In genomic region chr17:72924295-72924694, GRCm38 (mm10) we compare ENCODE assay signal across 10 mouse cellular contexts. TPM values are rescaled to one million over a fixed set of nuclear protein-coding genes. Genes with fewer than 3 reads are reported as not detected.
DNase-seq lines count a peak whose midpoint lies in the region; ATAC-seq lines count a peak whose summit lies in the region.
"Had no signal": no experiment of that assay in that cellular context is flagged by ENCODE, and none has a peak within 500 bp of the region (broad histone marks: within the 10 kb centered on the region; RNA-seq: fewer than 3 reads in every experiment).

No protein-coding gene starts in this region.

- H3K9me3 ChIP-seq in hindbrain, embryonic 13.5 days, result no peaks in the 10 kb centered on the region
- no peaks in the 10 kb centered on the region for H3K9me3 ChIP-seq in hindbrain, embryonic 11.5 days (ENCODE audit: control insufficient read depth, low read length)
- H3K9me3 ChIP-seq in neural tube, embryonic 13.5 days, result no peaks in the 10 kb centered on the region
- H3K9me3 ChIP-seq: limb, embryonic 12.5 days had no signal

- 66% methylated on average over 8 of the region's 8 CpGs for WGBS in hindbrain, embryonic 13.5 days
- 84% methylated on average over 8 of the region's 8 CpGs for WGBS in hindbrain, embryonic 11.5 days
- 40% methylated on average over 8 of the region's 8 CpGs for WGBS in neural tube, embryonic 13.5 days

- no peak overlapping the region for H3K4me3 ChIP-seq in hindbrain, embryonic 13.5 days
- no peak overlapping the region for H3K4me3 ChIP-seq in hindbrain, embryonic 11.5 days (ENCODE audit: low read depth, low read length)
- H3K4me3 ChIP-seq in neural tube, embryonic 13.5 days, result no peak overlapping the region
- H3K4me3 ChIP-seq: limb, embryonic 12.5 days had no signal

- peak overlapping the region; percentile 88 for H3K27ac ChIP-seq in hindbrain, embryonic 13.5 days
- no peak overlapping the region for H3K27ac ChIP-seq in hindbrain, embryonic 11.5 days (ENCODE audit: low read depth, low read length)
- peak overlapping the region; percentile 84; the same call in 1 of the 2 replicates for H3K27ac ChIP-seq in neural tube, embryonic 13.5 days (replicated peaks)
- H3K27ac ChIP-seq: limb, embryonic 12.5 days had no signal

- no peaks in the 10 kb centered on the region for H3K27me3 ChIP-seq in hindbrain, embryonic 13.5 days
- H3K27me3 ChIP-seq in hindbrain, embryonic 11.5 days (ENCODE audit: control insufficient read depth, insufficient read depth, low read length), result no peaks in the 10 kb centered on the region
- no peaks in the 10 kb centered on the region for H3K27me3 ChIP-seq in neural tube, embryonic 13.5 days
- H3K27me3 ChIP-seq: limb, embryonic 12.5 days had no signal

- peaks cover 88% of the 10 kb centered on the region for H3K4me1 ChIP-seq in hindbrain, embryonic 13.5 days (replicated peaks)
- H3K4me1 ChIP-seq in hindbrain, embryonic 11.5 days (replicated peaks; ENCODE audit: control insufficient read depth, insufficient read depth, low read length), result peaks cover 9% of the 10 kb centered on the region
- H3K4me1 ChIP-seq in neural tube, embryonic 13.5 days (replicated peaks), result peaks cover 91% of the 10 kb centered on the region

- DNase-seq in hindbrain, embryonic 11.5 days (ENCODE audit: low spot score), result no peak
- DNase-seq in neural tube, embryonic 10.5 days (ENCODE audit: extremely low spot score, low spot score), result no peak
- DNase-seq in layer of hippocampus, postnatal 36 days, result peak; percentile 14 to 21
- peak; percentile 27 for DNase-seq in testis, postnatal 10 days (ENCODE audit: low spot score)
- no peak for DNase-seq in urinary bladder, postnatal 10 days (ENCODE audit: low spot score)
- no peak for DNase-seq in gastrocnemius, postnatal 4 days (ENCODE audit: low spot score in 2 of 2)
- DNase-seq: cerebellum, adult 9-11 months had no signal

- peaks cover 52% of the 10 kb centered on the region for H3K36me3 ChIP-seq in hindbrain, embryonic 13.5 days
- H3K36me3 ChIP-seq in hindbrain, embryonic 11.5 days (ENCODE audit: control insufficient read depth, insufficient read depth, low read length), result no peaks in the 10 kb centered on the region
- H3K36me3 ChIP-seq in neural tube, embryonic 13.5 days, result peaks cover 61% of the 10 kb centered on the region

- 0 out of 2 replicates have a peak overlapping the region, but pooled peaks have one; percentile 40 for H3K4me2 ChIP-seq in hindbrain, embryonic 13.5 days
- no peak overlapping the region for H3K4me2 ChIP-seq in hindbrain, embryonic 11.5 days (replicated peaks; ENCODE audit: low read depth, low read length)
- H3K4me2 ChIP-seq in neural tube, embryonic 13.5 days, result peak overlapping the region; percentile 25; the same call in 1 of the 2 replicates
- H3K4me2 ChIP-seq: limb, embryonic 12.5 days had no signal

- H3K9ac ChIP-seq in hindbrain, embryonic 13.5 days, result no peak overlapping the region
- no peak overlapping the region for H3K9ac ChIP-seq in hindbrain, embryonic 11.5 days (ENCODE audit: low read depth, low read length)
- no peak overlapping the region for H3K9ac ChIP-seq in neural tube, embryonic 13.5 days
- H3K9ac ChIP-seq: limb, embryonic 12.5 days had no signal

- no peak for ATAC-seq in hindbrain, embryonic 13.5 days (ENCODE audit: low FRiP score)
- ATAC-seq in hindbrain, embryonic 11.5 days (ENCODE audit: low FRiP score), result no peak
- no peak for ATAC-seq in neural tube, embryonic 13.5 days (ENCODE audit: low read depth)

RNA-seq across cellular contexts. Expression of gene Lbh, which starts 6.2 kb away (rescaled TPM):
- 7.0 and 8.5 TPM in 2 replicates for polyA plus RNA-seq in hindbrain, embryonic 13.5 days (2015; fragmentation: Nextera tagmentation; extraction: Ambion mirVana)
- 7.0 and 8.6 TPM in 2 replicates for polyA plus RNA-seq in hindbrain, embryonic 11.5 days (2014; fragmentation: Nextera tagmentation; extraction: Ambion mirVana)
- 6.3 and 7.5 TPM in 2 replicates for polyA plus RNA-seq in neural tube, embryonic 13.5 days (2015; fragmentation: Nextera tagmentation; extraction: Ambion mirVana)
- total RNA-seq in layer of hippocampus, postnatal 36 days (2021), result 10 to 100 TPM; 32.6 to 35.7 TPM
- 10 to 100 TPM; 27.2 to 35.0 TPM for total RNA-seq in gastrocnemius, postnatal 4 days (2021)

Comparison
In these comparisons a context has a peak if more than half of its experiments do, and no peak if none do; other contexts are left out.
1. DNase-seq: peak in layer of hippocampus, postnatal 36 days (2 of 2) and testis, postnatal 10 days (single experiment); none in hindbrain, embryonic 11.5 days (single experiment), neural tube, embryonic 10.5 days (single experiment), urinary bladder, postnatal 10 days (single experiment) and gastrocnemius, postnatal 4 days (0 of 2).